ENCODE assay signal across 9 mouse cellular contexts in genomic region chr7:27177942-27178323, GRCm38 (mm10). TPM values are rescaled to one million over a fixed set of nuclear protein-coding genes. Genes with fewer than 3 reads are reported as not detected.
DNase-seq lines count a peak whose midpoint lies in the region; ATAC-seq and TF ChIP-seq lines count a peak whose summit lies in the region.
"Had no signal": no experiment of that assay in that cellular context is flagged by ENCODE, and none has a peak within 500 bp of the region (broad histone marks: within the 10 kb centered on the region; RNA-seq: fewer than 3 reads in every experiment).

No protein-coding gene starts in this region.

- whole genome bisulfite sequencing in embryonic facial prominence, embryonic 11.5 days, result 20% methylated on average over 4 of the region's 4 CpGs
- WGBS in intestine, embryonic 15.5 days, result 14% methylated on average over 4 of the region's 4 CpGs

- no peak for DNase-seq in layer of hippocampus, adult 2 months (ENCODE audit: low spot score in 2 of 2)
- no peak for DNase-seq in layer of hippocampus, adult 8-10 months (ENCODE audit: low spot score in 2 of 2)
- DNase-seq in embryonic facial prominence, embryonic 11.5 days (ENCODE audit: low spot score), result no peak
- DNase-seq in thymus, adult 18-20 months, result no peak
- DNase-seq in right cerebral cortex, postnatal 10 days (ENCODE audit: low spot score in 2 of 2), result no peak
- DNase-seq in adrenal gland, postnatal 14 days, result no peak

- no peak for TF ChIP-seq POLR2A in myocyte (IDR thresholded peaks at IDR 0.05; ENCODE audit: insufficient read length, low read depth)

- peaks cover 2% of the 10 kb centered on the region for H3K36me3 ChIP-seq in embryonic facial prominence, embryonic 11.5 days (replicated peaks; ENCODE audit: control insufficient read depth, insufficient read depth, low read depth, low read length)
- peaks cover 3% of the 10 kb centered on the region; the same call in 1 of the 2 replicates for H3K36me3 ChIP-seq in intestine, embryonic 15.5 days
- peaks cover 5% of the 10 kb centered on the region for H3K36me3 ChIP-seq in myocyte (ENCODE audit: control insufficient read depth, insufficient read depth)

- TF ChIP-seq CTCF in layer of hippocampus, adult 2 months (conservative IDR thresholded peaks at IDR 0.05), result no peak

- peak; percentile 16 for ATAC-seq in embryonic facial prominence, embryonic 11.5 days (replicated peaks; ENCODE audit: insufficient number of reproducible peaks, low FRiP score, low TSS enrichment, low read depth)
- peak; percentile 9 for ATAC-seq in intestine, embryonic 15.5 days

- H3K4me2 ChIP-seq in embryonic facial prominence, embryonic 11.5 days (ENCODE audit: low read depth, low read length), result peak overlapping the region; percentile 36
- H3K4me2 ChIP-seq in intestine, embryonic 15.5 days (replicated peaks), result peak overlapping the region; percentile 53
- H3K4me2 ChIP-seq in myocyte (ENCODE audit: low read depth), result peak overlapping the region; percentile 82

- peak overlapping the region; percentile 92 for H3K27ac ChIP-seq in layer of hippocampus, adult 2 months
- H3K27ac ChIP-seq in embryonic facial prominence, embryonic 11.5 days (replicated peaks; ENCODE audit: low read depth, low read length), result peak overlapping the region; percentile 84; the same call in 1 of the 2 replicates
- H3K27ac ChIP-seq in intestine, embryonic 15.5 days, result peak overlapping the region; percentile 94

- peak overlapping the region; percentile 54 for H3K9ac ChIP-seq in embryonic facial prominence, embryonic 11.5 days (replicated peaks; ENCODE audit: low read length)
- peak overlapping the region; percentile 62 for H3K9ac ChIP-seq in intestine, embryonic 15.5 days

- peak overlapping the region; percentile 79 for H3K4me3 ChIP-seq in layer of hippocampus, adult 2 months
- H3K4me3 ChIP-seq in embryonic facial prominence, embryonic 11.5 days (ENCODE audit: low read depth, low read length), result peak overlapping the region; percentile 69
- peak overlapping the region; percentile 74 for H3K4me3 ChIP-seq in intestine, embryonic 15.5 days (replicated peaks)
- H3K4me3 ChIP-seq in myocyte, result peak overlapping the region; percentile 42

- no peak overlapping the region for H3ac ChIP-seq in myocyte (ENCODE audit: control insufficient read depth, insufficient read length)

- no peaks in the 10 kb centered on the region for H3K9me3 ChIP-seq in embryonic facial prominence, embryonic 11.5 days (replicated peaks; ENCODE audit: control insufficient read depth, low read length)
- H3K9me3 ChIP-seq in intestine, embryonic 15.5 days, result no peaks in the 10 kb centered on the region

- no peaks in the 10 kb centered on the region for H3K27me3 ChIP-seq in embryonic facial prominence, embryonic 11.5 days (ENCODE audit: control insufficient read depth, insufficient read depth, low read length)
- no peaks in the 10 kb centered on the region for H3K27me3 ChIP-seq in intestine, embryonic 15.5 days (replicated peaks)
- H3K27me3 ChIP-seq in myocyte (ENCODE audit: control insufficient read depth, insufficient read depth, insufficient read length), result no peaks in the 10 kb centered on the region

- H3K4me1 ChIP-seq in embryonic facial prominence, embryonic 11.5 days (ENCODE audit: control insufficient read depth, insufficient read depth, low read length), result no peaks in the 10 kb centered on the region
- peaks cover 13% of the 10 kb centered on the region; the same call in 1 of the 2 replicates for H3K4me1 ChIP-seq in intestine, embryonic 15.5 days (replicated peaks)

- H3K79me2 ChIP-seq in myocyte (ENCODE audit: control insufficient read depth, insufficient read depth), result peaks cover 7% of the 10 kb centered on the region

TF ChIP-seq in myocyte, 11 proteins besides CTCF, POLR2A, EP300 and RAD21:
- TF ChIP-seq TCF12 (IDR thresholded peaks at IDR 0.05; ENCODE audit: insufficient read depth, poor library complexity, severe bottlenecking), result no peak
- no peak for TF ChIP-seq MAX (IDR thresholded peaks at IDR 0.05; ENCODE audit: low read depth)
- no peak for TF ChIP-seq CEBPB (IDR thresholded peaks at IDR 0.05; ENCODE audit: insufficient read depth, poor library complexity, severe bottlenecking)
- TF ChIP-seq E2F4 (IDR thresholded peaks at IDR 0.05; ENCODE audit: insufficient read depth), result no peak
TF ChIP-seq in myocyte: peak in this region for 0.

RNA-seq across cellular contexts. Expression of gene Rab4b, which starts 0.8 kb away (rescaled TPM):
- total RNA-seq in layer of hippocampus, adult 2 months (2021), result 10 to 100 TPM; 97.4 to 98.8 TPM
- 100 to 1,000 TPM in 2 of 4 experiments, 10 to 100 TPM in 2; 91.9 to 112 (median 102) TPM for total RNA-seq in layer of hippocampus, adult 8-10 months (2022)
- polyA plus RNA-seq in embryonic facial prominence, embryonic 11.5 days (2014; fragmentation: Nextera tagmentation; extraction: Ambion mirVana), result 49.3 and 51.3 TPM in 2 replicates
- 65.4 and 66.3 TPM in 2 replicates for polyA plus RNA-seq in intestine, embryonic 15.5 days (2015; fragmentation: Nextera tagmentation; extraction: Ambion mirVana)
- polyA plus RNA-seq in myocyte (2012; fragmentation: generic; extraction: Trizol), result 56.3 TPM
- total RNA-seq in adrenal gland, postnatal 14 days (2021), result 39.5 and 55.2 TPM in 2 replicates

RNA-seq across cellular contexts. Expression of gene Gm21983, which starts 3.0 kb away (rescaled TPM):
- total RNA-seq in layer of hippocampus, adult 2 months (2021), result not detected
- not detected for total RNA-seq in layer of hippocampus, adult 8-10 months (2022)
- not detected in 2 replicates for polyA plus RNA-seq in embryonic facial prominence, embryonic 11.5 days (2014; fragmentation: Nextera tagmentation; extraction: Ambion mirVana)
- not detected in 2 replicates for polyA plus RNA-seq in intestine, embryonic 15.5 days (2015; fragmentation: Nextera tagmentation; extraction: Ambion mirVana)
- not detected for polyA plus RNA-seq in myocyte (2012; fragmentation: generic; extraction: Trizol)
- total RNA-seq in adrenal gland, postnatal 14 days (2021), result not detected in 2 replicates
- total RNA-seq: left cerebral cortex, postnatal 25 days had no signal

RNA-seq across cellular contexts. Expression of gene Mia, which starts 3.0 kb away (rescaled TPM):
- total RNA-seq in layer of hippocampus, adult 2 months (2021), result 1 to 10 TPM; 2.2 to 2.7 TPM
- 1 to 10 TPM in 3 of 4 experiments, under 1 TPM in 1; 0.86 to 3.9 (median 2.5) TPM for total RNA-seq in layer of hippocampus, adult 8-10 months (2022)
- polyA plus RNA-seq in embryonic facial prominence, embryonic 11.5 days (2014; fragmentation: Nextera tagmentation; extraction: Ambion mirVana), result 4.4 and 5.1 TPM in 2 replicates
- 6.4 and 9.4 TPM in 2 replicates for polyA plus RNA-seq in intestine, embryonic 15.5 days (2015; fragmentation: Nextera tagmentation; extraction: Ambion mirVana)
- 0.13 TPM for polyA plus RNA-seq in myocyte (2012; fragmentation: generic; extraction: Trizol)
- 0.89 TPM in 1 of 2 replicates, not detected in the other for total RNA-seq in adrenal gland, postnatal 14 days (2021)

RNA-seq across cellular contexts. Expression of gene Egln2, which starts 11.3 kb away (rescaled TPM):
- 100 to 1,000 TPM in 1 of 2 experiments, 10 to 100 TPM in 1; 97.4 to 103 TPM for total RNA-seq in layer of hippocampus, adult 2 months (2021)
- 100 to 1,000 TPM in 3 of 4 experiments, 10 to 100 TPM in 1; 97.6 to 103 (median 102) TPM for total RNA-seq in layer of hippocampus, adult 8-10 months (2022)
- polyA plus RNA-seq in embryonic facial prominence, embryonic 11.5 days (2014; fragmentation: Nextera tagmentation; extraction: Ambion mirVana), result 33.3 and 36.5 TPM in 2 replicates
- polyA plus RNA-seq in intestine, embryonic 15.5 days (2015; fragmentation: Nextera tagmentation; extraction: Ambion mirVana), result 68.1 and 73.0 TPM in 2 replicates
- polyA plus RNA-seq in myocyte (2012; fragmentation: generic; extraction: Trizol), result 61.4 TPM
- 83.9 and 92.9 TPM in 2 replicates for total RNA-seq in adrenal gland, postnatal 14 days (2021)

RNA-seq across cellular contexts. Expression of gene BC024978, which starts 17.6 kb away (rescaled TPM):
- total RNA-seq in layer of hippocampus, adult 2 months (2021), result 10 to 100 TPM; 19.5 to 21.7 TPM
- 10 to 100 TPM; 20.9 to 27.3 (median 25.7) TPM for total RNA-seq in layer of hippocampus, adult 8-10 months (2022)
- polyA plus RNA-seq in embryonic facial prominence, embryonic 11.5 days (2014; fragmentation: Nextera tagmentation; extraction: Ambion mirVana), result 2.4 and 3.2 TPM in 2 replicates
- 3.0 and 3.2 TPM in 2 replicates for polyA plus RNA-seq in intestine, embryonic 15.5 days (2015; fragmentation: Nextera tagmentation; extraction: Ambion mirVana)
- 5.2 TPM for polyA plus RNA-seq in myocyte (2012; fragmentation: generic; extraction: Trizol)
- 22.9 and 23.0 TPM in 2 replicates for total RNA-seq in adrenal gland, postnatal 14 days (2021)
